Mouse (Mus musculus): ENCODE results near the gene Prmt7.

Gene Prmt7

GRCm38 (mm10) chr8:106292484-106293396 is 82.0 kb downstream of the Prmt7 start:
- DNase-seq, result no peak

DNA sequence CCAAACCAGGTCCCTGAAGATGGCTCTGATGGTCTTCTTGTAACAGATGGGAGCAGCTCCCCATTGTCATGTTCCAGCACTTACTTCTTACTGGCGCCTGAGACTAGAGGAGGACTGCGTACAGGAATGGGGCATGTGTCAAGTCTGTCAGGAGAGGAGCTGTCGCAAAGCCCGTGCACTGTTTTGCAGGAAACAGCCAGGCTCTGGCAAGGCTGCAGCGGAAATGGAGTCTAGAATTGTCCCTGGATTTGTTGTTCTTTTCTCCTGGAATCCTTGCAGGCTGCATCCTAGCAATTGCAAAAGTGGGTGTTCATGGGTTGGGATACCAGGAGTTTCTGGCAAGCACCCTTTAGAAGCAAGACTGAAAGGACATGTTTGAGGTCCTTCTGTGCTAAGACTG is 87.5 kb downstream of the Prmt7 start:
- DNase-seq, result no peak

DNA sequence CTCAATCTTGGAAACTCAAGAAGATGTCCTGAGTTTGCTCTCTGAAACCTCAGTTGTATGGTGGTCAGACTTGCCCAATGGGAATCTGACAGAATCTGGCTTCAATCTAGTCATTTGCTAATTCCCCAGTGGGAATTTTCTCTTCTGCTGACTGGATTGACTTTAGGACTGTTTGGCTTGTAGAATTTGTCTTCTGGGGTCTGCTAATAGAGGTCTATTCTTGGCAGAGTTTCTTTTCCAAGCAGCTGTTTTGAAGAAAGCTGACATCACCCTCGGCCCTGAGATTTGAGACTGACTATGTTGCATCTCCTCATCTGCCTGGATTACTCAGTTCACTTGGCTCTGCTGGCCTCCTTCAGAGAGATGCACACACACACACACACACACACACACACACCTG is 88.1 kb downstream of the Prmt7 start:
- DNase-seq, result no peak

DNA sequence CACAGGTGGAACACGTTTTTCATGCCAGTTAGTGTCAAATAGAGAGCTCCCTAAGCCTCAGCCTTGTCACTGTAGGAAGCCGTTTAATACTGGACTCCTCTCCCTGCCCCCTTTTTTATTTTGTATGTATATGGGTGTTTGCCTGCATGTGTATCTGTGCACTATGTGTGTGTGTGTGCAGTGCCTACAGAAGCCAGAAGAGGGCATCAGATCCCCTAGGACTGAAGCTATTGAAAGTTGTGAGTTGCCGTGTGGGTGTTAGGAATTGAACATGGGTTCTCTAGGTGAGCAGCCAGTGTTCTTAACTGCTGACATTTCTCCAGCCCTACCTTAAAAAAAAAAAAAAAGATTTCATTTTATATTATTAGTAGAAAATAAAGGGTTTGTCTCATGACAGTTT is 89.0 kb downstream of the Prmt7 start:
- no peak for DNase-seq

GRCm38 (mm10) chr8:106300739-106301715 is 90.3 kb downstream of the Prmt7 start:
- peak; percentile 40 for DNase-seq

All from right cerebral cortex, postnatal 25 days (tissue).